25 mouse cellular contexts compared by ENCODE assay signal in the genomic region with DNA sequence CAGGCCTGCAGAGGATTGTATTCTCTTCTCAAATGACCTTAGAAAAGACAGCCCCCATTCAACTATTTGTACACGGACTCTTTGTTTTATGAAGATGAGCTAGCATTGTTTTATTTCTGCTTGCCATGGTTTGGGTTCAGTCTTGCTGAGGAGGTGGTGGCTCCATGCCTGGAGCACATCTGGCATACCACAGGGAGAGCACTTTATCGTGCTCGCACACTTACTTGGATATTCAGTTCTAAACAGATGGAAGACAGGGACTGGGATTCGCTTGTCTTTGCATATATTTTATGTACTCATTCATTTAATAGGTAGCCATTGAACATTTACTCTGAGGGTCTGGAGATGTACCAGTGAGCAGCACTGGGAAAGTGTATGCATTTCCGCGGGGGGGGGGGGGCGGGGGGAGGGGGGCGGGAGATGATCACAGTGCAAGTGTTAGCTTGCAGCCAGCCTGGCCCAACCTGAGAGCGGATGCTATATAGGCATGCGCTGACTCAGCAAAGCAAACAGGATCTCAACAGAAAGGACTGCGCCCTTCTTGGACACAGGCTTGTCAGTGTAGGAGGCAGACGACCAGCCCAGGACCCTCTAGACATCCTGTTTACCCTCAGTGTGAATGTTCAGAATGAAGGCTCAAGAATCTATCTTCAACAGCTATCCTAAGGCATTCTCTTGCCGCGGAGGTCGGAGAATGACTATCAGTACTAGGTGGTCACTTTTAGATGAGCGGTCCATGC. TPM values are rescaled to one million over a fixed set of nuclear protein-coding genes. Genes with fewer than 3 reads are reported as not detected.
DNase-seq lines count a peak whose midpoint lies in the region; ATAC-seq and TF ChIP-seq lines count a peak whose summit lies in the region.
"Had no signal": no experiment of that assay in that cellular context is flagged by ENCODE, and none has a peak within 500 bp of the region (broad histone marks: within the 10 kb centered on the region; RNA-seq: fewer than 3 reads in every experiment).

No protein-coding gene starts in this region.

- in situ Hi-C loops in CH12.LX (cut with MboI; ENCODE audit: low pct_ligation_motif_present, low pct_unique_long_range_greater_than_20kb, low sequenced_read_pairs), result loop anchor here (25.0 kb wide), 1 partner anchor 326 kb away; no protein-coding TSS in a partner anchor

- no peak overlapping the region for H3K9ac ChIP-seq in forebrain, embryonic 15.5 days (replicated peaks)
- H3K9ac ChIP-seq in forebrain, embryonic 16.5 days (replicated peaks; ENCODE audit: low read depth, low read length), result no peak overlapping the region
- no peak overlapping the region for H3K9ac ChIP-seq in hindbrain, embryonic 15.5 days
- H3K9ac ChIP-seq in hindbrain, embryonic 13.5 days, result no peak overlapping the region
- no peak overlapping the region for H3K9ac ChIP-seq in CH12.LX (ENCODE audit: insufficient read depth, low read depth)
- no peak overlapping the region for H3K9ac ChIP-seq in liver, postnatal 0 days (replicated peaks)
- H3K9ac ChIP-seq: embryonic facial prominence, embryonic 13.5 days; forebrain, embryonic 12.5 days; heart, embryonic 12.5 days had no signal

- H3K79me2 ChIP-seq in CH12.LX (replicated peaks; ENCODE audit: control insufficient read depth, extremely low read depth, insufficient read depth, poor library complexity, severe bottlenecking), result no peaks in the 10 kb centered on the region

- no peaks in the 10 kb centered on the region for H3K27me3 ChIP-seq in forebrain, embryonic 15.5 days
- no peaks in the 10 kb centered on the region for H3K27me3 ChIP-seq in forebrain, embryonic 16.5 days (replicated peaks; ENCODE audit: control insufficient read depth, insufficient read depth, low read length)
- H3K27me3 ChIP-seq in hindbrain, embryonic 15.5 days, result no peaks in the 10 kb centered on the region
- no peaks in the 10 kb centered on the region for H3K27me3 ChIP-seq in hindbrain, embryonic 13.5 days
- H3K27me3 ChIP-seq in CH12.LX (replicated peaks), result no peaks in the 10 kb centered on the region
- H3K27me3 ChIP-seq in liver, postnatal 0 days (ENCODE audit: insufficient read depth, low read length), result no peaks in the 10 kb centered on the region
- H3K27me3 ChIP-seq: embryonic facial prominence, embryonic 13.5 days; forebrain, embryonic 12.5 days; heart, embryonic 12.5 days had no signal

- H3K27ac ChIP-seq in forebrain, embryonic 15.5 days (replicated peaks), result 0 out of 2 replicates have a peak overlapping the region, but pooled peaks have one; percentile 54
- H3K27ac ChIP-seq in forebrain, embryonic 16.5 days (ENCODE audit: low read length), result no peak overlapping the region
- 0 out of 2 replicates have a peak overlapping the region, but pooled peaks have one; percentile 2 for H3K27ac ChIP-seq in hindbrain, embryonic 15.5 days (replicated peaks)
- H3K27ac ChIP-seq in hindbrain, embryonic 13.5 days, result no peak overlapping the region
- H3K27ac ChIP-seq in CH12.LX (ENCODE audit: insufficient read depth, low read depth), result no peak overlapping the region
- H3K27ac ChIP-seq in cortical plate, adult 2 months (ENCODE audit: insufficient read depth, low read length), result peak overlapping the region; percentile 55
- H3K27ac ChIP-seq in liver, postnatal 0 days (ENCODE audit: low read depth), result no peak overlapping the region
- H3K27ac ChIP-seq: embryonic facial prominence, embryonic 13.5 days; forebrain, embryonic 12.5 days; heart, adult 2 months; hindbrain, embryonic 10.5 days had no signal

- no peaks in the 10 kb centered on the region for H3K9me3 ChIP-seq in forebrain, embryonic 15.5 days
- H3K9me3 ChIP-seq in forebrain, embryonic 16.5 days (ENCODE audit: control insufficient read depth, low read length), result no peaks in the 10 kb centered on the region
- H3K9me3 ChIP-seq in hindbrain, embryonic 15.5 days, result no peaks in the 10 kb centered on the region
- H3K9me3 ChIP-seq in hindbrain, embryonic 13.5 days, result no peaks in the 10 kb centered on the region
- peaks cover 8% of the 10 kb centered on the region for H3K9me3 ChIP-seq in CH12.LX (replicated peaks; ENCODE audit: low read length)
- H3K9me3 ChIP-seq in liver, postnatal 0 days (ENCODE audit: low read length), result no peaks in the 10 kb centered on the region
- H3K9me3 ChIP-seq: embryonic facial prominence, embryonic 13.5 days; forebrain, embryonic 12.5 days; heart, embryonic 12.5 days; hindbrain, embryonic 10.5 days had no signal

- H3K4me1 ChIP-seq in forebrain, embryonic 15.5 days, result no peaks in the 10 kb centered on the region
- H3K4me1 ChIP-seq in forebrain, embryonic 16.5 days (replicated peaks; ENCODE audit: control insufficient read depth, insufficient read depth, low read length), result no peaks in the 10 kb centered on the region
- H3K4me1 ChIP-seq in hindbrain, embryonic 15.5 days (replicated peaks), result no peaks in the 10 kb centered on the region
- no peaks in the 10 kb centered on the region for H3K4me1 ChIP-seq in hindbrain, embryonic 13.5 days (replicated peaks)
- peaks cover 5 to 22% of the 10 kb centered on the region in 2 experiments for H3K4me1 ChIP-seq in CH12.LX (ENCODE audit: control insufficient read depth in 1 of 2, insufficient read depth in 2 of 2)
- peaks cover 4% of the 10 kb centered on the region; the same call in 1 of the 2 replicates for H3K4me1 ChIP-seq in cortical plate, adult 2 months (ENCODE audit: control insufficient read depth, insufficient read depth, low read length)
- no peaks in the 10 kb centered on the region for H3K4me1 ChIP-seq in liver, postnatal 0 days (ENCODE audit: insufficient read depth)
- H3K4me1 ChIP-seq: forebrain, embryonic 12.5 days; hindbrain, embryonic 10.5 days had no signal

- dilution Hi-C loops in CH12.LX (cut with MboI; ENCODE audit: extremely low pct_ligation_motif_present, extremely low pct_unique_long_range_greater_than_20kb, low sequenced_read_pairs), result no loop called here

- no peak overlapping the region for H3K4me2 ChIP-seq in forebrain, embryonic 15.5 days (replicated peaks)
- H3K4me2 ChIP-seq in forebrain, embryonic 16.5 days (ENCODE audit: low read length), result no peak overlapping the region
- no peak overlapping the region for H3K4me2 ChIP-seq in hindbrain, embryonic 15.5 days
- H3K4me2 ChIP-seq in hindbrain, embryonic 13.5 days, result no peak overlapping the region
- no peak overlapping the region for H3K4me2 ChIP-seq in CH12.LX (ENCODE audit: insufficient read depth, low read depth, poor library complexity, severe bottlenecking)
- no peak overlapping the region for H3K4me2 ChIP-seq in liver, postnatal 0 days (ENCODE audit: low read depth, low read length)
- H3K4me2 ChIP-seq: embryonic facial prominence, embryonic 13.5 days; forebrain, embryonic 12.5 days; heart, embryonic 12.5 days had no signal

- no peak for TF ChIP-seq EP300 in CH12.LX (IDR thresholded peaks at IDR 0.05; ENCODE audit: low read length)
- TF ChIP-seq EP300 in liver, postnatal 0 days (IDR thresholded peaks at IDR 0.05; ENCODE audit: low read depth), result no peak

- 78% methylated on average over 16 of the region's 16 CpGs for WGBS in forebrain, embryonic 15.5 days
- 85% methylated on average over 14 of the region's 16 CpGs for WGBS in forebrain, embryonic 16.5 days
- WGBS in hindbrain, embryonic 15.5 days, result 77% methylated on average over 16 of the region's 16 CpGs
- WGBS in hindbrain, embryonic 13.5 days, result 85% methylated on average over 13 of the region's 16 CpGs
- WGBS in liver, postnatal 0 days (ENCODE audit: insufficient replicate concordance), result 76% methylated on average over 14 of the region's 16 CpGs

- DNase-seq in CH12.LX (ENCODE audit: extremely low read depth), result no peak
- DNase-seq in liver, postnatal 0 days, result no peak
- DNase-seq: adrenal gland, adult 2 months; adrenal gland, postnatal 36 days; cerebellum, adult 11-12 months; cerebellum, adult 9-10 months; cerebellum, postnatal 25 days; gastrocnemius, postnatal 10 days; heart, adult 2 months had no signal

- TF ChIP-seq POLR2A in CH12.LX (IDR thresholded peaks at IDR 0.05; ENCODE audit: low read depth, low read length), result no peak
- no peak for TF ChIP-seq POLR2A in cortical plate, adult 2 months (IDR thresholded peaks at IDR 0.05; ENCODE audit: extremely low read depth, insufficient read depth, low read length)

- TF ChIP-seq RAD21 in CH12.LX (IDR thresholded peaks at IDR 0.05; ENCODE audit: low read depth, low read length), result no peak

- no peak for TF ChIP-seq CTCF in CH12.LX (conservative IDR thresholded peaks at IDR 0.05 in 1 of 2, IDR thresholded peaks at IDR 0.05 in 1 of 2; ENCODE audit: low read depth in 2 of 2, low read length in 2 of 2)
- no peak for TF ChIP-seq CTCF in cortical plate, adult 2 months (IDR thresholded peaks at IDR 0.05; ENCODE audit: extremely low read depth, insufficient read depth, low read length)
- TF ChIP-seq CTCF in liver, postnatal 0 days (IDR thresholded peaks at IDR 0.05; ENCODE audit: low read depth), result no peak

- H3K4me3 ChIP-seq in forebrain, embryonic 15.5 days, result no peak overlapping the region
- no peak overlapping the region for H3K4me3 ChIP-seq in forebrain, embryonic 16.5 days (replicated peaks; ENCODE audit: low read length)
- H3K4me3 ChIP-seq in hindbrain, embryonic 15.5 days, result no peak overlapping the region
- H3K4me3 ChIP-seq in hindbrain, embryonic 13.5 days, result no peak overlapping the region
- no peak overlapping the region for H3K4me3 ChIP-seq in CH12.LX (replicated peaks in 1 of 3; ENCODE audit: low read depth in 2 of 3, low read length in 2 of 3, poor library complexity in 1 of 3)
- no peak overlapping the region for H3K4me3 ChIP-seq in cortical plate, adult 2 months (ENCODE audit: insufficient read depth, low read length)
- H3K4me3 ChIP-seq in liver, postnatal 0 days (ENCODE audit: low read depth, low read length), result no peak overlapping the region
- H3K4me3 ChIP-seq: embryonic facial prominence, embryonic 13.5 days; forebrain, embryonic 12.5 days; heart, adult 2 months; heart, embryonic 12.5 days; hindbrain, embryonic 10.5 days had no signal

- no peak for ATAC-seq in forebrain, embryonic 15.5 days (replicated peaks)
- ATAC-seq in forebrain, embryonic 16.5 days, result no peak
- no peak for ATAC-seq in hindbrain, embryonic 15.5 days (ENCODE audit: low FRiP score, low read depth)
- no peak for ATAC-seq in hindbrain, embryonic 13.5 days (ENCODE audit: low FRiP score)
- no peak for ATAC-seq in megakaryocyte progenitor cell, adult 5-6 weeks (replicated peaks; ENCODE audit: poor library complexity)
- no peak for ATAC-seq in liver, postnatal 0 days
- ATAC-seq: inflammation-experienced regulatory T-cells, adult 6 months; intestine, postnatal 0 days had no signal

- no peaks in the 10 kb centered on the region for H3K36me3 ChIP-seq in forebrain, embryonic 15.5 days
- H3K36me3 ChIP-seq in forebrain, embryonic 16.5 days (ENCODE audit: control insufficient read depth, insufficient read depth), result no peaks in the 10 kb centered on the region
- H3K36me3 ChIP-seq in hindbrain, embryonic 15.5 days, result no peaks in the 10 kb centered on the region
- no peaks in the 10 kb centered on the region; the same call in 1 of the 2 replicates for H3K36me3 ChIP-seq in hindbrain, embryonic 13.5 days
- peaks cover 16 to 44% of the 10 kb centered on the region in 2 experiments for H3K36me3 ChIP-seq in CH12.LX (replicated peaks in 1 of 2; ENCODE audit: control insufficient read depth in 1 of 2, insufficient read depth in 1 of 2, low read length in 1 of 2)
- H3K36me3 ChIP-seq in liver, postnatal 0 days (replicated peaks; ENCODE audit: insufficient read depth, low read length), result no peaks in the 10 kb centered on the region
- H3K36me3 ChIP-seq: embryonic facial prominence, embryonic 13.5 days; forebrain, embryonic 12.5 days; hindbrain, embryonic 10.5 days had no signal

RNA-seq across cellular contexts. Expression of a gene that starts 35.5 kb away (rescaled TPM):
- 0.13 and 0.33 TPM in 2 replicates for polyA plus RNA-seq in forebrain, embryonic 15.5 days (2015; fragmentation: Nextera tagmentation; extraction: Ambion mirVana)
- 0.20 and 0.60 TPM in 2 replicates for polyA plus RNA-seq in forebrain, embryonic 16.5 days (2015; fragmentation: Nextera tagmentation; extraction: Ambion mirVana)
- 0.07 and 0.18 TPM in 2 replicates for polyA plus RNA-seq in hindbrain, embryonic 15.5 days (2015; fragmentation: Nextera tagmentation; extraction: Ambion mirVana)
- polyA plus RNA-seq in hindbrain, embryonic 13.5 days (2015; fragmentation: Nextera tagmentation; extraction: Ambion mirVana), result 0.16 and 0.19 TPM in 2 replicates
- total RNA-seq in CH12.LX (2012; rRNA removed), result not detected in 2 replicates
- not detected in 2 replicates for total RNA-seq in CH12.LX (2014; rRNA removed)
- polyA plus RNA-seq in CH12.LX (2012; ENCODE audit: insufficient read length, low read depth), result not detected in 2 replicates
- polyA plus RNA-seq in cortical plate, adult 2 months (2012; rRNA removed), result 0.17 and 0.19 TPM in 2 replicates
- total RNA-seq in megakaryocyte progenitor cell, adult 5-6 weeks (2015), result 0.15 and 0.81 TPM in 2 replicates
- total RNA-seq in megakaryocyte progenitor cell, adult 5-6 weeks (2017), result 0.37 TPM in 1 of 2 replicates, not detected in the other
- polyA plus RNA-seq in liver, postnatal 0 days (2015; fragmentation: Nextera tagmentation; extraction: Ambion mirVana), result 1.2 and 1.3 TPM in 2 replicates
- total RNA-seq: adrenal gland, adult 2 months; adrenal gland, postnatal 36 days; gastrocnemius, postnatal 10 days; gastrocnemius, postnatal 4 days; heart, adult 2 months; heart, postnatal 25 days had no signal
- polyA plus RNA-seq: adrenal gland, adult 2 months; C2C12; heart, adult 2 months; heart, embryonic 16.5 days had no signal

Comparison
In these comparisons a context has a peak if more than half of its experiments do, and no peak if none do; other contexts are left out.
1. H3K27ac ChIP-seq: peak in forebrain, embryonic 15.5 days (single experiment), hindbrain, embryonic 15.5 days (single experiment) and cortical plate, adult 2 months (single experiment); none in forebrain, embryonic 16.5 days (single experiment), hindbrain, embryonic 13.5 days (single experiment), CH12.LX (single experiment) and liver, postnatal 0 days (single experiment).